Mouse (Mus musculus) cerebellum, adult 9-10 months (tissue): Measurements from ENCODE around the gene Phf3.

Source experiments
- DNase-seq: peaks from one replicate; pipeline ENCODE4 v3.0.0; 2022

Gene Phf3

DNA sequence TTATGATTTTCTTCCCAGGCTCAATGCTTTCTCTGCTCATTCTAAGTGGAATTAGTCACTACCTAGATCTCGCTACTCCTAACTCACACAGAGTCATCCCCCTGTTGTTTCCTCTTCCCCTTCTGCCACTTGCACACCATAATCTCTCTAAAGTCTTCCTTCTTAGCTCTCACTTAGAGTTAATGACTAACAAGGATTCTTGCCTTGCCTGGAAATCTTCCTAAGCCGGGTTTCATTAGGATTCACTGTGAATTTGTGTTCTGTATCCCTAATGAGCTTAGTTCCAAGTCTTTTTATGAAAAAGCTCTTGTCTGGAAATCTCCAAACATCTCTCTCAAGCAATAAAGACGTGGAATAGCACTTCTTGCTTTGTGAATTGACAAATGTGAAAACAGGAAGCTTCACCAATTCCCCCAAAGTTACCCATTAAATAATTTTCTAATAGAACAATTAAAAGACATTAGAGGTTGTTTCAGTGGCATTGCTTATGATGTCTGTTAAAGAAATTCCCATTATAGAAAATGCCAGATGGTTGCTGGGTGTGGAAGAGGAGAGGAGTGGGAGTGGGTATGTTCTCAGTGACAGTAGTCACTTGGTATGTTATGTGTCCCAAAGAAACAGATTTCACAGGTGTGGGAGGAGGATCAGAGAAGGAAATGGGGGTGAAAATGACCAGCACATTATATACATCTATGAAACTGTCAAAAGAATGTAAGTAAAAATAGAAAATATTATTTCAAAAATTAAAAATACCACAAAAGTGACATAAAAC, 118.1 kb downstream of the Phf3 start:
- no peak for DNase-seq
